Mouse (Mus musculus): Measurements from ENCODE around the gene Dus1l. TPM values are rescaled to one million over a fixed set of nuclear protein-coding genes. Genes with fewer than 3 reads are reported as not detected.

The Dus1l gene
- polyA plus RNA-seq, 1 experiment from 2014 or later = 39.8 TPM

DNA sequence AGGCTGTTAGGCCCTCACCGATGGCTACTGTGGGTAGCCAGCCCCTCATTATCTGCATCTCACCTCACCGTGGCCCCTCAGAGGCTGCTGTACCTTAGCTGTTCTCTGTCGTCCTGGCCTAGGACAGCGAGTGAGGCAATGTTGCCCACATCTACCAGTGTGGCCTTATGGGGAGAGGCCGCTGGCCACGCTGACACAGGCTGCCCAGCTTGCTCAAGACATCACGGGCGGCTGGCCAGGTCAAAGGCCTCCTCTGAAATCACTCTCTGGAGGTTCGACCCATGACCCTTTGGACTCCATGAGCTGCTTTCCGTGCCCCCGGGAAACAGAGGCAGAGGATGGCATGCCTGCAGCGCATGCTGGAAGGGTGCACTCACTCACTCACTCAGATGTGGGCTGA lies 34.5 kb upstream of the Dus1l start:
- Histone ChIP-seq H3K4me2 (replicated peaks; ENCODE audit: low read depth) (no peak overlapping the region), H3K36me3 (ENCODE audit: control insufficient read depth, insufficient read depth, low read length) (no peaks in the 10 kb centered on the region), H3K27me3 (ENCODE audit: control insufficient read depth, insufficient read depth, low read length) (no peaks in the 10 kb centered on the region), H3K4me1 (replicated peaks; ENCODE audit: control insufficient read depth, insufficient read depth) (no peaks in the 10 kb centered on the region), H3K9me3 (ENCODE audit: control insufficient read depth, low read length) (no peaks in the 10 kb centered on the region), H3K27ac (replicated peaks) (no peak overlapping the region), H3K9ac (ENCODE audit: low read length) (no peak overlapping the region), H3K4me3 (ENCODE audit: low read depth, low read length) (no peak overlapping the region)
- ATAC-seq (ENCODE audit: low FRiP score, low TSS enrichment) = no peak
- no peak for TF ChIP-seq CTCF (IDR thresholded peaks at IDR 0.05; ENCODE audit: low read depth)
- TF ChIP-seq EP300 (optimal IDR thresholded peaks at IDR 0.05) = no peak
- no peak for DNase-seq (ENCODE audit: low spot score)
- 84% methylated on average over 12 of the region's 12 CpGs for WGBS

DNA sequence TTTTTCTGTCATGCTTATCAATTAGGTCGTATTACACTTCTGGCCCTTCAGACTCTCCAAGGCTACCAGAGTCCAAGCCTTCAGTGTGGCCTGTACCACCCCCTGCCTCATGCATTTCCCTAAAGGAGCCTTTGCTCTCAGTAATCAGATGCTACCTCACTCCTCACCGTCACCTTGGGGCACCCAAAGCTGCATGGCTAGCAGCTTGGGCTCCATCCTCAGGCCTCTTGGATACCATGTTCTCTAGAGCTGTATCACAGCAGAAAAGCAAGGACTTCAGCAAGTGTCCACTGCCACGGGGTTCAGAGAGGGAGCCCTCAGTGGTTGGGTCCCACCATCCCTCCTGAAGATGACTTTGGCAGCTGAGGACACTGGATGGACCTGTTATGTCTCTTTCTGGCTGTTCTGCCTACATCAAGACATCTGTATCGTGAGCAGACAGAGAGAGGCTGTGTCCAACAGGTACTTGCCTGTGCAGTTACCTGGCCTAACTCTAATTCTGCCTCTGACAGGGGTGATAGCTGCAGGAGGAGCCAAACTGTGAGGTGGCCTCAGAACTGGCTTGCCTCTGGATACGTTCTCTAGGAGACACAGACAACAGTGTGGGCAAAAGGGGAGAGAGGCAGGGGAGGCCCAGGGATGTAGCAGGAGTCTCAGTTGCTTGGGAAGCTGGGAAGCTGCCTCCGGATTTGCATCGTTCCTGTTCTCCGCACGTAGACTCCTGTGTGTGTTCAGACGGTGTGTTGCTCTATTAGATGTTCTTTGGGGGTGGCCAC lies 33.7 kb upstream of the Dus1l start:
- WGBS = 89% methylated on average over 10 of the region's 10 CpGs
- H3K9me3 ChIP-seq (ENCODE audit: control insufficient read depth, low read length) = no peaks in the 10 kb centered on the region

DNA sequence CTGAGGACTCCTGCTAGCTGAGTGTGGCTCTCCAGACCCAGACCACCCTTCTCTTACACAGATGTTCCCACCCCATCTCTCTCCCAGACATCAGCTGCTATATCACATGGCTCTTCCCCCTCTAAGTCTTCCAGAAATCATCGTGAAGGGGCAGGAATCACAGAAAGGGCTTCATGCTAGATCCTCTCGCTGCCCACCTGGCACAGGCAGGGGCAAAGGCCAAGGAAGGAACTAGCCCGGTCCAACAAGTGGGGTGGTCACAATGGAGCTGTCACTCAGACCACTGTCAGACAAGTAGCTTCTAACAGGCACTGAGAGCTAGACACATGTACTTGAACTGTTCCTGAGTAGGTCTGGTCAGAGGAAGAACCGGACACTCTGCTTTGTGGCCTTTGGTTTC lies 32.2 kb upstream of the Dus1l start:
- Histone ChIP-seq H3K9ac (ENCODE audit: low read length) (no peak overlapping the region), H3K36me3 (ENCODE audit: control insufficient read depth, insufficient read depth, low read length) (no peaks in the 10 kb centered on the region), H3K9me3 (ENCODE audit: control insufficient read depth, low read length) (no peaks in the 10 kb centered on the region), H3K4me3 (ENCODE audit: low read depth, low read length) (no peak overlapping the region), H3K27me3 (ENCODE audit: control insufficient read depth, insufficient read depth, low read length) (no peaks in the 10 kb centered on the region), H3K4me2 (replicated peaks; ENCODE audit: low read depth) (no peak overlapping the region), H3K4me1 (replicated peaks; ENCODE audit: control insufficient read depth, insufficient read depth) (peaks cover 2% of the 10 kb centered on the region; the same call in 1 of the 2 replicates), H3K27ac (replicated peaks) (no peak overlapping the region)
- no peak for DNase-seq (ENCODE audit: low spot score)
- WGBS = 82% methylated on average over 4 of the region's 4 CpGs
- no peak for ATAC-seq (ENCODE audit: low FRiP score, low TSS enrichment)
- TF ChIP-seq EP300 (optimal IDR thresholded peaks at IDR 0.05) (no peak), CTCF (IDR thresholded peaks at IDR 0.05; ENCODE audit: low read depth) (no peak)

More for the DNA sequence above, 33.7 kb upstream of the Dus1l start:
- no peak for DNase-seq (ENCODE audit: low spot score)
- peaks cover 2% of the 10 kb centered on the region; the same call in 1 of the 2 replicates for H3K4me1 ChIP-seq (replicated peaks; ENCODE audit: control insufficient read depth, insufficient read depth)
- H3K9ac ChIP-seq (ENCODE audit: low read length) = no peak overlapping the region
- no peak overlapping the region for H3K27ac ChIP-seq (replicated peaks)
- H3K4me3 ChIP-seq (ENCODE audit: low read depth, low read length) = no peak overlapping the region
- no peaks in the 10 kb centered on the region for H3K36me3 ChIP-seq (ENCODE audit: control insufficient read depth, insufficient read depth, low read length)
- ATAC-seq (ENCODE audit: low FRiP score, low TSS enrichment) = no peak
- H3K27me3 ChIP-seq (ENCODE audit: control insufficient read depth, insufficient read depth, low read length) = no peaks in the 10 kb centered on the region
- no peak overlapping the region for H3K4me2 ChIP-seq (replicated peaks; ENCODE audit: low read depth)
- no peak for TF ChIP-seq EP300 (optimal IDR thresholded peaks at IDR 0.05)
- no peak for TF ChIP-seq CTCF (IDR thresholded peaks at IDR 0.05; ENCODE audit: low read depth)

DNA sequence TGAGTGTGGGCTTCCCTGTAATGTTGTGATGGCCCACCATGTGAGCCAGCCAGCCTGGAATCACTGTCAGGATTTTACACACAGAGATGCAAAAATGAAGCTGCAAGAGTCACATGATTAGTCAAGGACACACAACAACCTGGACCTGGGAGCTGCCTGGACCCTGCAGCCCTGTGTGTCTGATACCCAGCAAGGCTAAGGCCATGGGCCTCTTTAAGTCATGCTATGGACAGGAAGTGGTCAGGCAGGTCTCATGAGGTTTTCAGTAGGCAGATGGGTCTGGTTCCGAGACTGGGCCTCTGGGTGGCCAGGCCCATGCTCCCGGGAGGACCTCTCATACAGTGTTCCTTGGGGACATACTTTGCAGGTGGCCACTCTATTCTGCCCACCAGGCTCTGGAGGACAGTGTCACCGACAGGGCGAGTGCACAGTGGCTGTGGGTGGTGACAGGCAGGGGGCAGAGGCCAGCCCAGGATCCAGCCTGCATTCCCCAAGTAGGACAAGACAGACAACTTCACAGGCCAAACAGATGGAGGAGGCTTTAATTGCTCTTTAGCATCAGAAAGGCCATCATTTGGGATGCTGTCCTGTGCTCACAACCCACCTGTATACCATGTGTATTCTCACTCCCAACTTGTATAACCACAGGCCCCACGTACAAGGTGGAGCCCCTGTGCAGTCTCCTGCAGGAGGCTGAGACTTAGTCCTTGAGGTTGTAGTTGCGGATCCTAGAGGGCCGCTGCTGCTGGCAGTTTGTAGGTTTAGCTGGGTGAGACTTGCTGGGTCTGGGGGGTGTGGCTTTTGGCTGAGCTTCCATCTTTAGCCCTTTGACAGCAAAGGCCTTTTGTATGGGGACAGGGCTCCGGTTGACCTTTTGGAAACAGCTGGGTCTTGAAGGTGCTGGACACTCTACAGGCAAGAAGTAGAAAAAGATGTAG lies 30.1 kb upstream of the Dus1l start:
- Histone ChIP-seq H3K27ac (replicated peaks) (no peak overlapping the region), H3K9me3 (ENCODE audit: control insufficient read depth, low read length) (no peaks in the 10 kb centered on the region), H3K4me2 (replicated peaks; ENCODE audit: low read depth) (no peak overlapping the region), H3K27me3 (ENCODE audit: control insufficient read depth, insufficient read depth, low read length) (no peaks in the 10 kb centered on the region), H3K9ac (ENCODE audit: low read length) (no peak overlapping the region), H3K36me3 (ENCODE audit: control insufficient read depth, insufficient read depth, low read length) (0 out of 2 replicates have a peak, but pooled peaks cover 4% of the 10 kb centered on the region), H3K4me3 (ENCODE audit: low read depth, low read length) (no peak overlapping the region), H3K4me1 (replicated peaks; ENCODE audit: control insufficient read depth, insufficient read depth) (peaks cover 9% of the 10 kb centered on the region)
- DNase-seq (ENCODE audit: low spot score) (no peak), ATAC-seq (ENCODE audit: low FRiP score, low TSS enrichment) (no peak)
- TF ChIP-seq CTCF (IDR thresholded peaks at IDR 0.05; ENCODE audit: low read depth) = no peak
- no peak for TF ChIP-seq EP300 (optimal IDR thresholded peaks at IDR 0.05)
- 81% methylated on average over 8 of the region's 8 CpGs for WGBS

DNA sequence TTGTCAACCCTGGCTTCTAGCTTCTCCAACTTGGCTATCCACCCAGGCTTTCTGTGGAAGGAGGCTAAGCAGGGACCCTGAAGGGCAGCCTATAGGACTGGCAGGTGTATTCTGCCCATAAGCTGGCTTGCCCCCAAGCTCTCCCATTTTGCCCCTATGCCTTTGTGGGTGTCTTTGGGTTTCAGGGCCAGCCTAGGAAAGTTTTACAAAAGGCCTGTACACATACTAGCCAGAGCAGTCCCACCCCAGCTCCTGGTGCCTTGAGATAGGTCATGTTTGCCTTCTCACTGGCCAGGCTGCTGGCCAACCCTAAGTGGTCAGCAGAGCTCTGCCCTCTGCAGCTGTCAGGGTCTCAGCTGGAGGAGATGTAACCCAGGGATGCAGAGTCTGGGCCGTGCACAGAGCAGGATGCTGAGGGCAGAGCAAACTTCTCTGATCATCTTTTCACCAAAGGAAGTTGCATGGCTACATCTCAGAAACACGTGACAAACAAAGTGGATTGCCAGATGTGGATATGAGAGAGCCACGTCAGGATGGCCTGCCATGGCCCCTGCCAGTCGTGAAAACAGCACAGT lies 29.2 kb upstream of the Dus1l start:
- peak overlapping the region; percentile 86 for H3K4me3 ChIP-seq (ENCODE audit: low read depth, low read length)
- peaks cover 9% of the 10 kb centered on the region for H3K36me3 ChIP-seq (ENCODE audit: control insufficient read depth, insufficient read depth, low read length)
- H3K27ac ChIP-seq (replicated peaks) = peak overlapping the region; percentile 91
- H3K4me1 ChIP-seq (replicated peaks; ENCODE audit: control insufficient read depth, insufficient read depth) = peaks cover 9% of the 10 kb centered on the region
- ATAC-seq (ENCODE audit: low FRiP score, low TSS enrichment) = no peak
- H3K4me2 ChIP-seq (replicated peaks; ENCODE audit: low read depth) = peak overlapping the region; percentile 93
- no peaks in the 10 kb centered on the region for H3K9me3 ChIP-seq (ENCODE audit: control insufficient read depth, low read length)
- WGBS = 50% methylated on average over 4 of the region's 4 CpGs
- no peak for TF ChIP-seq EP300 (optimal IDR thresholded peaks at IDR 0.05)
- no peak for TF ChIP-seq CTCF (IDR thresholded peaks at IDR 0.05; ENCODE audit: low read depth)
- no peak for DNase-seq (ENCODE audit: low spot score)
- no peaks in the 10 kb centered on the region for H3K27me3 ChIP-seq (ENCODE audit: control insufficient read depth, insufficient read depth, low read length)
- H3K9ac ChIP-seq (ENCODE audit: low read length) = peak overlapping the region; percentile 86; the same call in 1 of the 2 replicates
